Mouse (Mus musculus): ENCODE measurements around the gene Gm28374. TPM values are rescaled to one million over a fixed set of nuclear protein-coding genes. Genes with fewer than 3 reads are reported as not detected.

The Gm28374 gene
- total and polyA plus RNA-seq, 2 experiments from 2014 or later = 0.57 TPM; not detected in 1

DNA sequence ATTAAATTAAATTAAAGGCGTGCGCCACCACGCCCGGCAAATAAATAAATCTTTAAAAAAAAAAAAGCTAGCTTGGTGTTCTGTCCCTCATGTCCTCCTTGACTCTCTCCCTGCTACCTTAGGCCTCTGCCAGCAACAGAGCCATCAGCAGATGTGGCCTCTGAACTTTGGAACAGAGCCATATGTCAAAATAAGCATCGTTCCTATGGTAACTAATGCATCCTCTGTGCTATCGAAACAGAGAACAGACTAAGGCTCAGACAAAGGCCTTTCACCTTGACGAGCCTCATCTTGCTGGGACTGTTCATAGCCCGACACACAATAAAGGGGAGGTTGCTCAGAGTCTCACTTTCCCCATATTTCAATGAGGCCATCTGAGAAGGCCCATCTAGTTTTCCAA lies 41.3 kb upstream of the Gm28374 start:
- DNase-seq = no peak
- ATAC-seq = no peak
- no peak for TF ChIP-seq CTCF (IDR thresholded peaks at IDR 0.05; ENCODE audit: low read depth)
- H3K27me3 ChIP-seq (ENCODE audit: insufficient read depth, low read length) = no peaks in the 10 kb centered on the region
- H3K4me3 ChIP-seq (ENCODE audit: low read depth, low read length) = no peak overlapping the region
- peaks cover 12% of the 10 kb centered on the region for H3K36me3 ChIP-seq (ENCODE audit: insufficient read depth)
- H3K27ac ChIP-seq (ENCODE audit: low read depth, low read length) = no peak overlapping the region
- peaks cover 8% of the 10 kb centered on the region; the same call in 1 of the 2 replicates for H3K4me1 ChIP-seq (ENCODE audit: insufficient read depth)
- 63% methylated on average over 8 of the region's 8 CpGs for WGBS
- H3K4me2 ChIP-seq (ENCODE audit: low read depth) = no peak overlapping the region
- no peaks in the 10 kb centered on the region for H3K9me3 ChIP-seq (ENCODE audit: low read length)
- no peak overlapping the region for H3K9ac ChIP-seq

DNA sequence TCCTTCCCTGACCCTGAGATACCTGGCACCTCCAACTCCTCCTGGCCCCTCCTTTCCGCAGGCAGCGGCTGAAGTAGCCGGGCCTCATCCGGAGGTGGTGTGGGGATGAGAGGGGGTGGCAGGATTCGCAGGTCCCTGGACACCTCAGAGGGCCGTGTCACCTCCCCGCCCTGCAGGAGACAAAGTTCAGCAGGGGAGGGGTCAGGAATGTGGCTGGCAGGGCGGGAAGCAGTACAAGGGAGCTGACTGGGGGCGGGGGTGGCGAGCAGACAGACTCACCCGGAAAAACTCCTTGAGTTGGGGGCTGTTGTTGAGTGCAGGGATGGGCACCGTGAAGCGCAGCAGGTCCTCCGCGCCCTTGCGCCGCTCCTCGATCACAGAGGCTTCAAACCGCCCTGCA lies 39.7 kb upstream of the Gm28374 start:
- TF ChIP-seq CTCF (IDR thresholded peaks at IDR 0.05; ENCODE audit: low read depth) = no peak
- Histone ChIP-seq H3K4me1 (ENCODE audit: insufficient read depth) (peaks cover 15% of the 10 kb centered on the region), H3K27me3 (ENCODE audit: insufficient read depth, low read length) (no peaks in the 10 kb centered on the region), H3K4me3 (ENCODE audit: low read depth, low read length) (no peak overlapping the region), H3K36me3 (ENCODE audit: insufficient read depth) (peaks cover 12% of the 10 kb centered on the region), H3K27ac (ENCODE audit: low read depth, low read length) (no peak overlapping the region), H3K4me2 (ENCODE audit: low read depth) (no peak overlapping the region), H3K9ac (no peak overlapping the region), H3K9me3 (ENCODE audit: low read length) (no peaks in the 10 kb centered on the region)
- 44% methylated on average over 19 of the region's 19 CpGs for WGBS
- ATAC-seq (no peak), DNase-seq (no peak)

DNA sequence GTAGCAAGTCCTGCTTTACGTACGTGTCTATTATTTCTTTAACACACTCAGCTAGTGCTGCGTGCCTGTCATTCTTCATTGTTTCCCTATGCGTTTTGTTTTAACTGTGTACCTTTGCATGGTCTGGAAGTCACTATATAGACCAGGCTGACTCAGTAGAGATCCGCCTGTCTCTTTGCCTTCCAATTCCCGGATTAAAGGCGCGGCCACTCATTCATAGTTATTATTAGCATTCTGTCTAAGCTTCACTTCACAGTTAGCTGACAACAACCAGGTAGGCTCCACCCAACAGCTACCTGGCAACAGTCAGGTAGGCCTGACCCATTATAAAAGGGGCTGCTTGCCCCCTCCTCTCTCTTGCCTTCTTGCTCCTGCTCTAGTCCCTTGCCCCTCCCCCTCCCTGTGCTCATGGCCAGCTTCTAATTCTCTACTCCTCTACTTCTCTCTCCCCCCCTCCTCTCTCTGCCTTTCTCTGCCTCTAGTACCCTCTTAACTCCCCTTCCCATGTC lies 36.7 kb upstream of the Gm28374 start:
- TF ChIP-seq CTCF (IDR thresholded peaks at IDR 0.05; ENCODE audit: low read depth) = no peak
- peak; percentile 26 for ATAC-seq
- 0% methylated on average over 8 of the region's 8 CpGs for WGBS
- Histone ChIP-seq H3K9ac (peak overlapping the region; percentile 91), H3K36me3 (ENCODE audit: insufficient read depth) (peaks cover 34% of the 10 kb centered on the region), H3K27ac (ENCODE audit: low read depth, low read length) (peak overlapping the region; percentile 92), H3K4me1 (ENCODE audit: insufficient read depth) (peaks cover 15% of the 10 kb centered on the region), H3K4me3 (ENCODE audit: low read depth, low read length) (peak overlapping the region; percentile 76), H3K27me3 (ENCODE audit: insufficient read depth, low read length) (no peaks in the 10 kb centered on the region), H3K9me3 (ENCODE audit: low read length) (no peaks in the 10 kb centered on the region), H3K4me2 (ENCODE audit: low read depth) (peak overlapping the region; percentile 90)
- no peak for DNase-seq

DNA sequence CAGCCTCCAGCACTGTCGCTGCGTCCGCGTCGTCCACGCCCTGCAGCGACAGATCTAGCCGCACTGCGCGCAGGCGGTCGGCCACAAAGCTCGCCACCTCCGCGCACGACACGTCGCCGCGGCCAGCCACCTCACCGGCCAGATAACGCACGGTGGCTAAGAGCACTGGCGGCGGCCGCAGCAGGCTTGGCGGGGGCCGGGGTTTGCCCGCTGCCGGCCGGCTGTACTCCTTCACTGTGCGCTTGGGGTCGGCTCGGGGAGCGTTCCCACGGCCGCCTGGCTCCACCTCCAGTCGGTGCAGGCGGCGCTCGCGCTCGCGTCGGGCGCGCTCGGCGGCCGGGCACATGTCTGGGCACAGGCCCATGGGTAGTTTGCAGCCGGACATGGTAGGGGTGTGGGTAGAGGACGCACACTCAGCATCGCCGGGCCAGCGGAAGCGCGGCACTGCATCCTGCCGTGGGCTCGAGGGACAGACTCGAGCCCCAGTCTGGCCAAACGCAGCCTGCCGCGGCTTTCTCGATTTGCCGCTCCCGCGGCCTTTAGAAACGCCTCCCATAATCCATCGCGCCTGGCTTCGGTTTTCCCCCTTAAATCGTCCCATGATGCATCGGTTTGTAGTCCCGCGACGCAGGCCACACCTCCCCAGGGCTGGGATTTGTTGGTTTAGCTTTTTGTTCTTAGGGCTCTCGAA lies 36.1 kb upstream of the Gm28374 start, which contains the start of gene Sac3d1:
Gene Sac3d1 (minus strand): TSS at position 665 of the 691 bp plus-strand sequence.
- Histone ChIP-seq H3K4me2 (ENCODE audit: low read depth) (peak within 1 kb of the TSS; percentile 90), H3K4me1 (ENCODE audit: insufficient read depth) (peaks cover 15% of the 10 kb centered on the region), H3K9ac (peak within 1 kb of the TSS; percentile 91), H3K27ac (ENCODE audit: low read depth, low read length) (peak within 1 kb of the TSS; percentile 92), H3K27me3 (ENCODE audit: insufficient read depth, low read length) (no peaks in the 10 kb centered on the region), H3K4me3 (ENCODE audit: low read depth, low read length) (peak within 1 kb of the TSS; percentile 76), H3K36me3 (ENCODE audit: insufficient read depth) (peaks cover 34% of the 10 kb centered on the region), H3K9me3 (ENCODE audit: low read length) (no peaks in the 10 kb centered on the region)
- WGBS = 2% methylated on average over 77 of the region's 77 CpGs
- peak; percentile 97 for DNase-seq
- peak; percentile 95 for ATAC-seq
- no peak; the same call in 1 of the 2 replicates for TF ChIP-seq CTCF (IDR thresholded peaks at IDR 0.05; ENCODE audit: low read depth)

DNA sequence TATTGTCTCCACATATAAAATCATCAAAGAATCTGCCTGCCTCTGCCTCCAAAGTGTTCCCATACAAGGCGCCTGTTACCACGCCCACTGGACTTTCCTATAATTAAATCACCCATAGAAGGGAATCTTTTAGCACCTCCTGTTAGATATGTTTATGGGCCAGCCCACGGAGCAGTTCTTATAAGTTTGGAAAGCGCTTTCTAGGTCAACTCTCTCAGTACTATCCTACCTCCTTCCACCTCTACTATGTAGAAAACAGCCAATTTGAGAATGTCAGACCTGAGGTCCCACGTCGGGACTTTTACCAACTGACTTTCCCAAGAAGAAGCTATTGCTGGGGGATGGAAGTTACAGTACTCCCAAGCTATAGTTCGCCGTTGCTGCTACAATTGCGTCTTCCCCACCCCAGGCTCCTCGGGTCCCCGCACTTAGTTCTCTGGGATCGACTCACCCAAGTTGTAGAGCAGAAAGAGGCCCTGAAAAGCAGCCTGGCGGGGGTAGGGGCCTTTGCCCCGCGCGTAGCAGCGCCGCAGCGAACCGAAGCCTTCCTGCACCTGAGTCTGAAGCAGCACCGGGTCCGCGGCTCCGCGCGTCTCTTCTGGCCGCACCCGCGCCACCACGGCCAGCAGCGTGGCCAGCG lies 35.4 kb upstream of the Gm28374 start:
- H3K9me3 ChIP-seq (ENCODE audit: low read length) = no peaks in the 10 kb centered on the region
- H3K27ac ChIP-seq (ENCODE audit: low read depth, low read length) = peak overlapping the region; percentile 92
- WGBS = 11% methylated on average over 32 of the region's 32 CpGs
- no peak for ATAC-seq
- DNase-seq = no peak
- TF ChIP-seq CTCF (IDR thresholded peaks at IDR 0.05; ENCODE audit: low read depth) = no peak
- peak overlapping the region; percentile 76 for H3K4me3 ChIP-seq (ENCODE audit: low read depth, low read length)
- no peaks in the 10 kb centered on the region for H3K27me3 ChIP-seq (ENCODE audit: insufficient read depth, low read length)
- peaks cover 15% of the 10 kb centered on the region for H3K4me1 ChIP-seq (ENCODE audit: insufficient read depth)
- peak overlapping the region; percentile 90 for H3K4me2 ChIP-seq (ENCODE audit: low read depth)
- H3K9ac ChIP-seq = peak overlapping the region; percentile 91
- H3K36me3 ChIP-seq (ENCODE audit: insufficient read depth) = peaks cover 38% of the 10 kb centered on the region

DNA sequence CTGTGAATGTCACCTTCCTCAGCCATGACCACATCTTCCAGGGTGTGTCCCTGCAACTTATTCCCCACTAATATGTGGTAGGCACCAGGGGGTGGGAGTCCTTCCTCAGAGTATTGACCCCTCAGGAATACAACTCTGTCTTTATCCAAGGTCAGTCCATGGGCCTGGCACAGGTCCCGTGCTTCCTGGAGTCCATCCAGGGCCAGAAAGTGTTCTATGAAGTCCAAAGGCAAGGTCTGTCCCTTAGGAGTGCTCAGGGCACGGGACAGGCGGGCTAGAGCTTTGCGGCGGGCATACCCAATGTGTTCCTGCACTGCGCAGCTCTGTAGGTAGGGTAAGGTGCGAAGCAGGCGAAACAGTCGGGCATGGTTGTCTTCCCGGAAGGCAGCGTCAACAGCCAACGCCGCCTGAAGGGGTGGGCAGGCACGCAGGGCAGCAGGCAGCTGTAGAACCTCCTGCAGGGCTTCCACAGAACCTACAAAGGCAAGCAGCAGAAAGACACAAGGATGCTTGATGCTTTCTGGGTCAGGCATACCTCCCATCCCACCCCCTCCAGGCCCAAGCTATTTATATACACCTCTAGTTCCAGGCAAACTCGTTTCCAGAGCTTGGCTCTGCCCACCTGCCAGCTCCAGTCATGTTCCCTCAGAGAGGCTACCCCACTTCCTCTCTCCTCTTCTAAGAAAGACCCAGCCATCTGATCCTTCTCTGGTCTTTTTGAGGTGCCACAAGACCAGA lies 34.2 kb upstream of the Gm28374 start:
- H3K9me3 ChIP-seq (ENCODE audit: low read length) = no peaks in the 10 kb centered on the region
- no peak for DNase-seq
- no peak overlapping the region for H3K4me2 ChIP-seq (ENCODE audit: low read depth)
- no peak overlapping the region for H3K27ac ChIP-seq (ENCODE audit: low read depth, low read length)
- no peak for TF ChIP-seq CTCF (IDR thresholded peaks at IDR 0.05; ENCODE audit: low read depth)
- 88% methylated on average over 15 of the region's 15 CpGs for WGBS
- no peaks in the 10 kb centered on the region for H3K27me3 ChIP-seq (ENCODE audit: insufficient read depth, low read length)
- no peak overlapping the region for H3K4me3 ChIP-seq (ENCODE audit: low read depth, low read length)
- peaks cover 15% of the 10 kb centered on the region for H3K4me1 ChIP-seq (ENCODE audit: insufficient read depth)
- no peak overlapping the region for H3K9ac ChIP-seq
- no peak for ATAC-seq
- H3K36me3 ChIP-seq (ENCODE audit: insufficient read depth) = peaks cover 37% of the 10 kb centered on the region
